Mouse (Mus musculus): ENCODE data around the gene Kif3b.

The Kif3b gene

DNA sequence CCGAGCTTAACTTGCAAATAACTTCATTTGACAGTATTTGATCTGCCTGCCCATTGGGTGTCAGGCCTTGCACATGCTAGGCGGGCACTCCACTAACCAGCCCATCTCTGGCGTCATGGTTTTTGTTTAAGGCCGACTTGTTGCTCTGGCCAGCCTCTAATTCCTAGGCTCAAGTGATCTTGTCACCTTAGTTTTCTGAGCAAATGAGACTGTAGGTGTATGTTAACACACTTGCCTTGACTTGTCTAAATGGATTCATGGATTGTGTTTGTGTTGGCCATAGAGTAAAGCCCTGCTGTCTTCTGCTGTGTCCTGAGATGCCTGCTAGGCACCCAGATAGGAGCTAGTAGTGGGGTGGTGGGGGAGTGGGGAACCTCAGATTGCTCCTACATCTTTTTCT lies 4.0 kb downstream of the Kif3b start:
- DNase-seq (ENCODE audit: extremely low read depth, insufficient read length, low spot score) = no peak

DNA sequence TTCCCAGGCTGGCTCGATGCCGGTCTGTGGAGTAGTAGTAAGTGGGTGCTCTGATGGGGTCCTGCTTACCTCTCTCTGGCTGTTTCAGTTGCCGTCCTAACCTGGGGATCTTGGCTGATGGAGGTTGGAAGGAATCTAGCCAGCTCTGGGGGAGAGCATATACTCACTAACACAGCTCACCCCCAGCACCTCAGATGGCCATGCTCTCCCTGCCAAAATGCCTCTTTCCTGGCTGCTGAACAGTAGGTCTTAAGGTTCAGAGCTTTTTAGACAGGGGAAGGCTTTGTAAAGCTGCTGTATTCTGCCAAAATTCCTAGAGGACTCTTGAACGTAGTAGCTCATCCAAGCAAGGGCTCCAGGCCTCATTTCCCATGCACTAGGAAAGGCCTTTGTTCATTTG lies 6.6 kb downstream of the Kif3b start:
- no peak for DNase-seq (ENCODE audit: extremely low read depth, insufficient read length, low spot score)

DNA sequence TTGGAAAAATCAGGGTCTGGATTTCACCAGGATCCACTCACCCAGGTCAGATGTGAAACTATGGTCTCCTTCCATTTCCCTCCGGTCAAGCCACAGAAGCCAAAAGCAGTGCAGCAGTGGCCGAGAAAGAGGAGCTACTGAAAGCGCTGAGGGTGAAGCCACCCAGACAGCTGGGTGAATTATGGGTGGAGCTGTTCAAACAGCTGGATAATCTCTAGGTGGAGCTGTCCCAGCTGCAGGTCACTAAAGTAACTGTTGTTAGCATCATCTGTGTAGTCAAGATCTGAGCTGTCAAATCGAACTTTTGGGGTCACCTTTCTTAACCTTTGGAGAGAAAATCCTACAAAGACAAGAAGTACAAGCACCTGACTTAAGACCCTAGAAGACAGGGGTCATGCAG lies 7.2 kb downstream of the Kif3b start:
- no peak for DNase-seq (ENCODE audit: extremely low read depth, insufficient read length, low spot score)

DNA sequence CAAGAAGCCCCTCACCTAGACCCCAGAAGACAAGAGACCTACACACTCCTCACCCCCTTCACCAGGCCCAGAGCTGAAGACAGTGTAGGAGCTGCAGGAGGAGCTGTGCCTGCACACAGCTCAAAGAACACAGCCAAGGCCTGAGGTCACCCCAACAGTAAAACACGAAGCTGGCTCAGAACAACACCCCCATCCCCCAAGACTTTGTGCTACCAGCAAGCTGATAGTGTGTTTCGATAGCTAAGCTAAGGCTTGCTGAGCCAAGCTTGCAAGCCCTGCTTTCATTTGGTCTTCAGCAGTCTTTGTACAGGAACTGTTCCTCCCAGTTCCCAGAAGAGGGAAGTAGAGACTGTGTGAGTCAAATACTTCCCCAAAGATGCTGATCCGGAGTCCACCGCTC lies 7.7 kb downstream of the Kif3b start:
- no peak for DNase-seq (ENCODE audit: extremely low read depth, insufficient read length, low spot score)

DNA sequence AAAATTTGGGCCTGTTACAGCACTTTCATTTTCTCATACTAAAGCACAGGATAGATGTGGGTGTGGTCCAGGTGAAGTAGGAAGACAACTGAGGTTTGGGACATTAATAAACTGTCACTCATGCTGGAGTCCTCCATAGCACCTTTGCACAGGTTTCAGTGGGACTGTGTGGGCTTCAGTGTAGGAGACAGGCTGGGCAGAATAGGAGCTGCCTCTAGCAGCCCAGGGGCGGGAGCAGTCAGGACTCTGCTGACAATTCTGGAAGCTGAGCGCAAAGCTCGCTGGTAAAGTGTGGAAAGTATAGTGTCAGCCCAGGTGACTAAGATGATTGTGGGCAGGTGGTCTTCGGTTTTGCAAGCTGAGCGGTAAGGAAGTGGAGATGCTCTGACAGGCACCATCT lies 9.9 kb downstream of the Kif3b start:
- DNase-seq (ENCODE audit: extremely low read depth, insufficient read length, low spot score) = no peak

DNA sequence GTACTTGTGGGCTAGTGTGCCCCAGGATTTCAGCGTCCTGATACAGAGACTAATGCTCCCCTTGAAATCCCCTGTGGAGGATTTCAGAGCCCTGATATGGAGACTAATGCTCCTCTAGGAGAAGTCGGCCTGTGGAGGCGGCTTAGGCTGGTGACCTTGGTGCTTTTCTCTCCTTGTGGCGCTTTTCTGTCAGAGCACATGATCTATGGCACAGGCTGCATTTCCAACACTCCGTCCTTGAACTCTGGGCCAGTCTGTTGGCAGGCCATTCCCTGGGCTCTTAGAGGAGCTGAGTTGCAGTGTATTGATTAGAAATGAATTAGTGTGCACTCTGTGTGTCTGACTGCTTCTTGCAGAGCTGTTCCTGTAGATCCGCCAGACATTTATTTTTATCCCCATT lies 14.0 kb downstream of the Kif3b start:
- DNase-seq (ENCODE audit: extremely low read depth, insufficient read length, low spot score) = no peak

DNA sequence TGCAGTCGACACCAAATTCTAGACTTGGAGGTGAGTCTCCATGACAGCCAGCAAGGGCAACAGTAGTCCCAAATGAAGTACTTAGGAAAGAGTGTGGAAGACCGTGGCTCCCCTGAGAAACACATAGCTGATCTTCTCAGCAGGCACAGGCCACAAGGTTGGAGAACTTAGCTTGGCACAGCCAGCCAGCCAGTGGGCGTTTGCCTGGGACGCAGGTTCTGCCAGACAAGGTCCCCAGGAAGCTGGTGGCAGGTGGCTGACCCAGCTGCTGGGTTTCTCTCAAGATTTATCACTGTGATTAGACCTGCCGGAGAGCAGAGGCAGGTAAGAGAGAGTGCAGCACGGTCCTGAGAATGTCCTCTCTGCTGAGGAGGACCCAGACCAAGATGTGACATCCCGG lies 17.4 kb downstream of the Kif3b start:
- no peak for DNase-seq (ENCODE audit: extremely low read depth, insufficient read length, low spot score)

DNA sequence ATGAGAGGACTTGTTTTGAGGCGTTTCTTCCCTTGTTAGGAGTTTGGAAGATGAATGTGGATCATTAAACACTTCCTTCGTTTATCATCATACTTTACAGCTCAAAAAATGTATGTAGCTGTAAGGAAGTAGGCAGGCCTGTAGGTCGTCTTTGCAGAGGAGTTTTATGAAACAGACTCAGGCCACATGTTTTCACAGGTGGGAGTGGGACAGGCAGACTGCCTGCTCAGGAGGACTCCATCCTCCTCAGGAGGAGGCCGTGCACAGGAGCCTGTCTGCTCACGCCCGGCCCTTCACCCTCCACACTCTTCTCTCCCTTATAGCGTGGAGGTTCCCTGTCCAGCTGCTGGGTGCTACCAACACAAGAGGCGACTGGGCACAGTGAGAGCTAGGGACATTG lies 17.9 kb downstream of the Kif3b start:
- DNase-seq (ENCODE audit: extremely low read depth, insufficient read length, low spot score) = no peak

DNA sequence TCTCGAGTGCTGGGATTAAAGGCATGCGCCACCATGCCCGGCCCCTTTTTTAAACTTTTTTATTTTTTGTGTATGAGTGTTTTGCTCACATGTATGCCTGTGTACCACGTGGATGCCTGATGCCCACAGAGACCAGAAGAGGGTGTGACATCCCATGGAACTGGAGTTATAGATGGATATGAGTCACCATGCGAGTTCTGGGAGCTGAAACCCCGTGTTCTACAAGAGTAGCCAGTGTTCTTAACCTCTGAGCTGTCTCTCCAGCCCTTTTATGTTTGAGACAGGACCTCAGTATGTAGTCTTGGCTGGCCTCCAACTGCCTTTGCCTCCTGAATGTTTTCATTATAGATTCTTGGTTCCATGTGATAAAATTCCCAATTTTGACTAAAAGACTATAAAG lies 19.0 kb downstream of the Kif3b start:
- DNase-seq (ENCODE audit: extremely low read depth, insufficient read length, low spot score) = peak; percentile 49

DNA sequence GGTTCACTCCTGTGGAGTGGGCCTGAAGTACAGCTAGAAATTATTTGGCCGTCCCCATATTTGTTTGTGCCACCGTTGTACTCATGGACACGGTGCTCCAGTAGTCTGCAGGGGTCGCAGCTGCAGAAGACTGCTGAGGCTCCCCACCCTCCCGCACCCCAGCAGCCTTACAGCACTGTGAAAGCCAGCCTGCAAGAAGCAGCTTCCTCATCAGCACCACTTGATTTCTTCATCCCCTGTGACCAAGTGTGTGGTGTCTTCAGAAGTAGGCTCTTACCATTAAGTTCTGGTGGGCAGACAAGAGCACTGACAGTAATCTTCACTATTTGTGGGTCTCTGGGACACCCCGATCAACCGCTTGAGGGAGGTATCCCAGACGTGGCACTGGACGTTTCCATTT lies 21.7 kb downstream of the Kif3b start:
- DNase-seq (ENCODE audit: extremely low read depth, insufficient read length, low spot score) = no peak

DNA sequence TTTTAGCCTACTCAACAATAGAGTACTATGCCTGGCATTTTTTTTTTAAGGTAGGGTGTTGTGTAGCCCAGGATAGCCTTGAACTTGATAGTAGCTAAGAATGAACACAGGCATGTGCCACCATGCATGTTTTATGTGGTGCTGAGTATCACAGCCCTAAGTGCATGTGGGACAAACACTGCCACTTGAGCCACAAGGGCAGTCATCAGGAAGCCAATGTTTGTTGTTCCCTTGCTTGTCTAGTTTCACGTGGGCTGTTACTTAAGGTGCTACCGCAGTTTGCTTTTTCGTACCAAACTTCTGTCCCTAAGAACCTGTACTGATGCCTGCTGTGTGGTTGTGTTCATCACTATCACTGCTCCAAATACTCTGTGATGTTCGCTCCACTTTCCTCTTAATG lies 27.2 kb downstream of the Kif3b start:
- no peak for DNase-seq (ENCODE audit: extremely low read depth, insufficient read length, low spot score)

DNA sequence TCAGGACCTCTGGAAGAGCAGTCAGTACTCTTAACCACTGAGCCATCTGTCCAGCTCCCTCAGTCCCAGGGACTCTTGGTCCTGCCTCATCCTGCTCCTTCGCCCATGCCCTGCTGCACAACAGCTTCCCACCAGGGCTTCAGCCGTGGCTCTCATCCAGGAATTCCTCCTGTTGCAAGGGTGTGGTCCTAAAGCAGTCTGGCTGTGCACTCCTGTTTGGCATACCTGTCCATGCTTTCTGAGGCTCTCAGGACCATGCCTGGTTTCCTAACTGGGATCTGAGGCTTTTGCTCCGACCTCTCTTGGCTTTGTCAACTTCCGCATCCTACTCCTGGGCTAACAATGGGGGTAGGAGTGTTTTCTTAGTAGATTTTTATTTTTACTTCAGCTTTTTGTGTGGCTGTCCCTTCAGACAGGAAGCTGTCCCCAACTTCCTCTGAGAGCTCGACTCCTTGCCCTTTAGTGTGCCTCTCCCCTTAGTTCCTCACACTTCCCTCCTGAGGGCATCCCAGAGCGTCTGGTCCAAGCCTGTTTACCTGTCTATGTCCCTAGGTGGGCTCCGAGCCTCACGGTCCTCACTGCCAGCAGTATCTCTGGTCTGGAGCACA lies 27.9 kb downstream of the Kif3b start:
- no peak for DNase-seq (ENCODE audit: extremely low read depth, insufficient read length, low spot score)

DNA sequence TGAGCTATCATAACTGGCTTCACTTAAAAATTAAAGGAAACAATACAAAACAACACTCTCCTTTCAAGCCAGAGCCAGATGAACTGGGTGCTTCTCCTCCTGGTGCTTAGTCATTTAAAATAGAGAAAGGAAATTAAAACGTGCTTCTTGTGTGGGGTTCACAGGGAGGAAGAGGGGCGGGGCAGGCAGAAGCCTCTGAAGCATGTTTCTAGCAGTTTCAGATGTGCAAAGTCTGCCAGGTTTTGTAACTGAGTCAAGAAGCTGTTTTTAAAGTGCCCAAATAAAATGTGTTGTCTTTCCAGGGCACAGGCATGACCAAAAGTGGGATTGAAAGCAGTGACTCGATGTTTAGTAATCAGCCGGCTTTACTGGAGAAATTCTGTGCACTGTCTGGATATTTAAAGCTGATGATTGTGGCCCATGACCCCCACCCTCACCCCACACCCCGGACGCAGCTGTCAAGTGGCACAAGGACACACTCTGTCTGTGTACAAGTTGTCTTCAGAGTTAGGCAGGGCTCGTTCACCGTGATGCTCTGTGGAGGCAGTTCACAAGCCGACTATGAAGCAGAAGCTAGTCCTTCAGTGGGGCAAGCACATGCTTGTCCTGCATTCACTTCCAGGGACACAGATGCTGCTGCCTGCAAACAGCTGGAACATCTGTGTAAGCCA lies 34.6 kb downstream of the Kif3b start:
- DNase-seq (ENCODE audit: extremely low read depth, insufficient read length, low spot score) = no peak

DNA sequence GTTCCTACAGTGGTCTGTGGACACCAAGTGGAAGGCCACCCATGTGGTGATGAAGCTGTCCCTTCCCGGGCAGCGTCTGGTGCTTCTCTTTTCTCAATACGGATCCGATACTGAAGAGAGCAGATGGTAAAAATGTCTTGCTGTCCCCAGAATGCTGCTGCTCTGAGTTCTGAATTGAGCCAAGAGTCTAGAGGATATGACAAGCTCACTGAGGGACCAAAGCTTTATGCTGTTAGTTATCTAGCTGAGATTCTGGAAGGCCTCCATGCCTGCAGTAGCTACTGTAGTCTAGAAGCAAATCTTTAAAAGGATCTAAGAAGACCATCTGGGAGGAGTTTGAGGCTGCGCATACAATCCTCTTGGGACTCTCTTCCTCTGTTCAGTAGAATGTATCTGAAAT lies 41.1 kb downstream of the Kif3b start:
- DNase-seq (ENCODE audit: extremely low read depth, insufficient read length, low spot score) = no peak

DNA sequence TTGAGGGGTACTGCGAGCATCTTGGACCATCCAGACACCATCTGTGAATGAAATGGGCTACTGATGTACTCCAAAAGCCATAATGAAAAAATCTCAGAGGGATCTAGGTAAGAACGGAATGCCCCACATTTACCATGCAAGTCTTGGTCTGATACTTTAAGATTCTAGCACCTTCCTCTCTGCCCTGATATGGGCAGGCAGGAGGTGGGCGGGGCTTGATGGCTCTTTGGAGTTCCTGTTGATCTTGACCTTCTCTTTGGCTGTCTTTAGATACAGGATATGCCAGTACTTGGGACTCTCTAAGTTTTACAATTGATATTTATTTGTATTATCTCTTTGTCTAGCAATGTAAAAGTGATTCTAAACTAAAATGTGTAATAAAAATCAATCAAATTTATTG lies 41.8 kb downstream of the Kif3b start:
- no peak for DNase-seq (ENCODE audit: extremely low read depth, insufficient read length, low spot score)

DNA sequence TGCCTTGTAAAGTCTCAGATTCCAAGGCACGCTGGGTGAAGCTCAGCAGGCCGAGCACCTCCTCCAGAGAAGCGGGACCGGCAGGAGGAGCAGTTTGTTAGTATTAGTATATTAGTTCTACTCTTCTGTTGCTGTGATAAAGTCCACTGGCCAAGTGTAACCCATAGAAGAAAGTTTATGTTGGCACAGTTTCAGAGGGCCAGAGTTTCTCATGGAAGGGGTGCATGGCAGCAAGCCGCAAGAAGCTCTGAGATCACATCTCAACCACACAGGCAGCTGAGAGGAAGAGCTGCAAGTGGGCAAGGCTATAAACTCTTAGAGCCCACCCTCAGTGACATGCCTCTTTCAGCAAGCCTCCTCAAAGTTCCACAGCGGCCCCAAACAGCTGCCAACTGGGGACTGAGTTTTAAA lies 42.6 kb downstream of the Kif3b start:
- no peak for DNase-seq (ENCODE audit: extremely low read depth, insufficient read length, low spot score)

DNA sequence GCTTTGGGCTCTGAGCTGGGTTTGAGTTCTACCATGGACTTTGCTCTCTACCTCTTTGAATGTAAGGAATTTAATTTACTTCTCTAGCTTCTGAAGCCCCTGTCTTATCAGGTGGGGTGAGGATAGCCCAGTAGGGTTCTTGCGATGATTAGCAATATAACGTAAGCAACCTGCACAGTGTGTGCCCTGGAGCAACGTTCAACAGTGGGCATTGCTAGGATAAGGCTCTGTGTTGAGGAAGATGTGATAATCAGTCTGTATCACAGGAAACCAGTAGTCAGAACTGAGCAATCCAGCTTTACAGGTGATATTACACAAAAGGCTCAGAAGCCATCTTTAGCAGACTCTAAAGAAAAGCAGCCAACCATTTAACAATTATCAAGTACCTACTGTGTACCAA lies 43.1 kb downstream of the Kif3b start:
- DNase-seq (ENCODE audit: extremely low read depth, insufficient read length, low spot score) = no peak

DNA sequence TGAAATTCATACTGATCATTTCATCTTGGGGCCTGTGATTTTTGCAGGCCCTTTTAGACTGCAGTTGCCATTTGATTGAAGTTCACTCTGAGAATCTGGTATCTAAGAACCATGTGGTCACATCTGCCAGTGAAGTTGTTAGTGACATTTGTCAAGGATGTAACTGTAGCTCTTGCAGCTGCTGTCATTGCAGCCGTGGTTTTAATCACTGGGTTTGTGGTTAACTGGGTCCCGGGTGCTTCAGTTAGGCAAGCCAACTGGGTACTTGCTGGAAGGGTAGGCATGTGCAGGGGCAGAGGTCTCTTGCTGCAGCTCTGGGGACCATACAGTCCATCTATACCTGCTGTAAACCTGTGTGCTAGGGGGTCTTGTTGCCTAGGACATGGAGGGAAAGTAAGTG lies 44.9 kb downstream of the Kif3b start:
- DNase-seq (ENCODE audit: extremely low read depth, insufficient read length, low spot score) = peak; percentile 24

DNA sequence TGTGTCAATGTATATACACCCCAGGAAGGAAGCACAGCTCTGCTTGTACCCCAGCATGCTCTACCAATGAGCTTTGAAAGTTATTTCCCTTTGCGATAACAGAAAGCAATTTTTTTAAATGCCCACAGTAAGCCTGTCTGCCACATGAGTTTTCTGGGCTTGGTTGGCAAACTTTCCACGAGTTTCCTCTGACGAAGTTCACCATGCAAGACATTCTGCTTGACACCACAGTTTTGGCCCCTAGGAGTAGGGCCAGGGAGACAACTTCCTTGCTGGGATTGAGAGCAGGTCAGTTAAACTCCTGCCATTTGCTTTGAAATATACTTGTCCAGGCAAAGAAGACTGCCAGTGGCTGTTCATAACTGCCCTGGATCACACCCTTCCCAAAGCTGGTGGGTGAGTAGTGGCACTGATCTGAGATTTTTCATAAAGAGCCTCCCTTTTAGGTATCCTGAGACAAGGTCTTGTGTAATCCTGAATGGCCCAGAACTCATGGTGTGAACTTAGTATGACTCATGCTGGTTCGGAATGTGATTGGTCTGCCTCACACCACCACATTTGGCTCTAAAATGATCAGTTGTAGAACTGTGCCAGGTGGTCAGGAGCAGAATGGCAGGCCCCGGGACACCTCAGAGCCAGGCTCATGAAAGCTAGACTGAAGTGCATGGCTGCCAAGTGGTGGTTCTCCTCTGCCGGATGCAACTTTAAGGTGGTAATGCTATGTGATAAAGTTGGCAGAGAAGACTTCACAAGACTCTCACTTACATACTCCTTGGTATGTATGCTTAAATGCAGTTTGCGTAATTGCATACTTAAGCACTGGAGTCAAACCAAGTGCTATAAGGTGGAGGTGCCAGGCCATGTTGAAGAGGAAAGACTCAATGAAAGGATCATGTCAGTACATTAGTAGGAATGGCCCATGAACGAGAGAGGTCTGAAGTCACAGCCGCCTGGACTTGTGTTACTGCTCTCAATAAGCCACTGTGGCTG lies 47.4 kb downstream of the Kif3b start:
- DNase-seq (ENCODE audit: extremely low read depth, insufficient read length, low spot score) = peak; percentile 68

DNA sequence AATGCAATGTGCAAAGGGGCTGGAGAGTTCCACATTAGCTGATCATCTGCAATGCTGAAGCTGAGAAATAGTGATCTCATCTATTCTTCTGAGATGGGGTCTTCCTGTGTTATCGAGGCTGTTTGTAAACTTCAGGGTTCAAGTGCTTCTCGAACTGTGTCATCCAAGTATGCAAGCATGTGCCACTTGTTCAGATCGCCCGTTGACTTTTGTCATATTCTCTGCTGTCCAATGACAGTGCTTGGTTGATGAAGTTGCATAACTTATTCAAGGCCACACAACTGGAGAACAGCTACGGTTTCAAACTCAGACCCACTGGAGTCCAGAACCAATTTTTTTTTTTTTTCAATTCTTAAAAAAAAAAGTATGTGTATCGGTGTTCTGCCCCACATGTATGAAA lies 51.0 kb downstream of the Kif3b start:
- DNase-seq (ENCODE audit: extremely low read depth, insufficient read length, low spot score) = no peak

DNA sequence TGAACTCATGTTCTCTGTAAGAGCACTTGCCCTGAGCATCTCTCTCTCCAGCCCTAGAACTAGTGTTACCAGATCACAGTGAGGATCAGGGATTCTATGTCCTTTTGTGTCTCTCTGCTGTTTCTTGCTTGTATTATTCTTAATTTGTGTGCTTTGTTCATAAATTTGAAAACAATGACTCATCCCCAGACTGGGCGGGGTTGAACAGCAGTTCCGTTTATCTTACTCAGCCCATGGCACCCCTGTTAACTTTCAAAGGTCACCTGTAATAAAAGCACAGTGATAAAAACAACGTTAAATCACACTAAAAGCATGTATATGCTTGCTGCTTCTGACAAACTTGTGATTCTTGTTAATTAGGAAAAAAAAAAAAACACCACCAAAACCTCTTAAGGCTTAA lies 51.4 kb downstream of the Kif3b start:
- DNase-seq (ENCODE audit: extremely low read depth, insufficient read length, low spot score) = no peak

DNA sequence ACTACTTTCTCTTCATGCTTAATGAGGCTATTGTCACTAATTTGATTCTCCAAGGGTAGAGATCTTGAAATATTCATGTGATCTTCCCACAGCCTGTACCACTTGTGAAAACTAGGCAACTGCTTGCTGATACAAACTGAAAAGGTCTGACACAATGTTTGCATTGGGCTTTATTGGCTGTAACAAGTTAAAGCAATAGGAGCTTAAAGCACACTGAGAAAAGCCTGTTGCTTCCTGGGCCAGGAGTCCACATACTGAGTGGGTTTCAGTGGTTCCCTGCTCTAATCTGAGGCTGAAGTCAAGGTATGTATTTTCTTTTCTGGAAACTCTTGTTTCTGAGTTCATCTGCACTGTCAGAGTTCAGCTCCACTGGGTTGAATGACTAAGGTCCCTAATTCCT lies 52.0 kb downstream of the Kif3b start:
- no peak for DNase-seq (ENCODE audit: extremely low read depth, insufficient read length, low spot score)
